Mouse (Mus musculus) ovary, postnatal 10 days (tissue): Measurements from ENCODE around the gene Samd8.

Source experiments
- DNase-seq: peaks from one replicate; pipeline ENCODE4 v3.0.0; 2022; ENCODE audit warnings: low spot score

The Samd8 gene

DNA sequence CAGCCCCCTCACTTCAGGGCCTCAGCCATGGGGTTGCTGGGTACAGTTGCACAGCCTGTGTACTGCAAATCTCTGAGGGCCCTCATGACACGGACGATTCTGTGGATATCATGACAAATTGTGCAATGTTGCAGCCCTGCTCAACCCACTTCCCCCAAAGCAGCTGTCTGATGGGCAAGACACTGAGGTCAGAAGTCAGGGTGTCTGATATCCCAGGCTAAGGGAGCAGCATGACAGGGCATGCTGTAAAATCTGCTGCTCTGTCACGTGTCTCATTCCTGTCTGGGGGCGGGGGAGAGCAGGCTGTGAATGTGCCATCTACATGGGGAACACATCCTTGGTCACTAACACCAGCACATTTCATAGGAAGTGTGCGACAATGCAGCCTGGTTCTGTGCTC lies 5.2 kb upstream of the Samd8 start:
- DNase-seq, result no peak

DNA sequence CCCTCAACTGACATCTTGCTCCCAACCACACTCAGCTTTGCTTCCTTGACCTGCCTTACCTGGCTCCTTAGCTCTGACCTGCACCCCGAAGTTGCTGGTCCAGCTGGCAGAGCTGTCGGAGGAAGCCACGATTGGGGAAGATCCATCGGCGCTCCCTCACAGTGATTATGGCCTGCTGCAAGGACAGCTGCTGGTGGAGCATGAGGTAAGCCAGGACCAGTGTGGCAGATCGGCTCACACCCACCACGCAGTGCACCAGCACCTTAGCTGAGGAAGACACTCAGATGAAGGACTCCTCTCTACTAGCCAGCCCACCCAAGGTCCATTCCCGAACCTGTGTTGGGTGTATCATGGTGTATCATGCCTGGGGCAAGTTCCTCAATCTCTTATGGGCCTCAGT lies 4.1 kb upstream of the Samd8 start:
- DNase-seq, result no peak

GRCm38 (mm10) chr14:21746846-21747245 lies 3.5 kb upstream of the Samd8 start:
- DNase-seq, result no peak

GRCm38 (mm10) chr14:21747436-21748141 lies 2.7 kb upstream of the Samd8 start:
- no peak for DNase-seq

DNA sequence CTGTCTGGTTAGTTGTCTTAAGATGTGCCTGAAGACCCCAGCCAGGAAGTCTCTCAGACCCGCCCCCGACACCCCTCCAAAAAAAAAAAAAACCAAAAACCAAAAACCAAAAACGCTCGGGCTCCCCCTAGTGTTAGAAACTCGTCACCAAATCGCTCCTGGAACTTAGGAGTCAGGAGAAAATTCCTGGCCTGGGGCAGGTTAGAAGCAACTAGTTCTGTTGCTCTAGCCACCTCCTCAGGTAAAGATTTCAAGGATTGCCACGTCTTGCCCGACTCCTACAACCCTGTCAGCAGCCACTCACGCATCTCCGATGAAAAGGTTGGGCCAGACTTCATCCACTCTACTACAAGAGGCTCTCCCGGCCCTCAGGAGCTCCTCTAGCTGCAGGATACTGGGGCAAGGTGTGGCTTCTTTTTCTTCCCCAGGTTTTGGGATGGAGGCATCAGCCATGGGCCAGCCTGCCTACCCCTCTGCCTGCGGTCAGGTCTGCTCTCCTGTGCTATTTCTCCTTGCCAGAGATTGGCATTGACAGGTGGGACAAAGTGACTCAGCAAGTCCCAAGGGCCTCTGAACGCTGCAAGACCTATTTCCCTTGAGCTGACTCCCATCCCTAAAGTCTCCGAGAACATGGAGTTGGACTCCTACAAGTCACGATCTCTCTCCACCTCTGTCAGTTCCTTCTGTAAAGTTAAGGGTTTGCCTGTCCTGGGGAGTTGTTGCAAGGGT lies 2.0 kb upstream of the Samd8 start:
- DNase-seq, result no peak

DNA sequence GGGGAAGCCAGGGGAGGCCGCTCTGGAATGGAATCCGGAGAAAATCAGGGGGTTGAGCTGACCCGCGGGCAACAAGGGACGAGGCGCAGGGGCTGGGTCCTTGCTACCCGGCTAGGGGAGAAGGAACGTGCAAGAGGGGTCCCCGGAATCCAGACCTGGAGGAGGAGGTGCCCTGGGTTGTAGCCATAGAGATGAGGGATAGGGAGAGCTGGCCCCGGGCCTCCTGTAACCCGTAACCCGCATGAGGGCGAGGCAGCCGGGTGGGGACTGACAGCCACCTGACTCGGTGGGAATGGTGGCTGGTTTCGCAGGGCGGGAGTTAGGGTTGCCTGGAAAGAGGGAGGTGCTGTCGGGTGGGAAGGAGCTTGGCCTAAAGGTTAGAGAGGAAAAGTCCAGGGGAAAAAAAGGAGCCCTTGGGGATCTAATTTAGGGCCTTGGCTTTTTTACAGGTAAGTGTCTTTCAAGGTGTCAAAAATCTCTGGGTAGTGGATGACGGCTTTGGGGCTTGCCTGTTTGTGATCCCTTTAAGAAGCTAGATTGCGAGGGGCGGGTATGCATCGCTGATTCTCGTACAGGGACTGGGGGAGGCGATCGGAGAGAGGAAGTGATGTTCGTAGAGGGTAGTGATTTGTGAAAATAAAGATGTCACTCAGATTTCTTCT lies 681 bp downstream of the Samd8 start, which contains the start of gene Dusp13:
Dusp13 (minus strand) TSS at position 301 of the 662 bp plus-strand sequence.
- DNase-seq, result peak; percentile 39

DNA sequence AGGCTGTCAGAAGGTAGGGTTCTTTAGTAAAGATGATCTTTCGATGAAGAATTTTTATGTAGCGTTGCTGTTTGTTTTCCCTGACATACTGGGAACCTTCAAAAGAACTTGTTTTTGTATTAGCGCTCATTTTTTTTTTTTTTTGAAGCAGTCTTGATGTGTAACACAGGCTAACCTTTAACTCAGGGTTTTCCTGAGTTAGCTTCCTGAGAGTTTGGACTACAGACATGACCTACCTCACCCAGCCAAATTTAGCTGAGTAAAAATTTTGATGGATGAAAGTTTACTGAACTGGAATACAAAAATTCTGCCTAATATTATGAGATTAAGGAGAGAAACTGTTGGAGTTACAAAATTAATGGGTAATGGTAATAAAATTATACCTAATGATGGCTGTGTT lies 2.1 kb downstream of the Samd8 start:
- no peak for DNase-seq

- no peak for DNase-seq
These were observed 3.0 kb downstream of the Samd8 start for GRCm38 (mm10) chr14:21753367-21753766.

DNA sequence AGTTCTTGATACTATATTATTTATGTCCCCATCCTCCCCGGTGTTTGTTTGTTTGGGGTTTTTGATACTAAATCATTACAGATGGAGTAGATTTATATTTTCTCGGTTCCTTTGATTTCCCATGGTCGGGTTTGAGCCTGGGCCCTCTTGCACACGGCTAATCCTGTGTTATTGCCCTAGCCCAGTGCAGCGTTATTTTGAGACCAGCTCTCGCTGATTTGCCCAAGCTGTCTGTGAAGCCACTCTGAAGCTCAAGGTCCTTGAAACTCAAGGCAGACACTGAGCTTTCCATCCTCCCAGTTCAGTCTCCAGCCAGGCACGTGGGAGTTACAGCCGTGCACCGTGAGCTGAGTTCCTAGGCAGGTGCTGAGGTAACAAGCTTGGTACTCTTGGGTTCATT lies 11.2 kb downstream of the Samd8 start:
- no peak for DNase-seq

DNA sequence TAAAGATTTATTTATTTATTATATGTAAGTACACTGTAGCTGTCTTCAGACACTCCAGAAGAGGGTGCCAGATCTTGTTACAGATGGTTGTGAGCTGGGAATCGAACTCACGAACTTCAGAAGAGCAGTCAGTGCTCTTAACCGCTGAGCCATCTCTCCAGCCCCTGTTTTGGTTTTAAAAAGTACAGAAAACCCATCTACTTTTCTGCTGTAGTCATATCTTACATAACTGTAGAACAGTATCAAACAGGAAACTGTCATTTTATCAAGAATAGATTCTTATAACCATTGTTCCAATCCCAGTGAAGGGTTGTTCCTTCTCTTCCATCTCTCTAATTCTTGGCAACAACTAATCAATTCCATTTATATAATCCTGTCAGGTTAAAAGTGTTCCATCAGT lies 13.4 kb downstream of the Samd8 start:
- DNase-seq, result no peak

DNA sequence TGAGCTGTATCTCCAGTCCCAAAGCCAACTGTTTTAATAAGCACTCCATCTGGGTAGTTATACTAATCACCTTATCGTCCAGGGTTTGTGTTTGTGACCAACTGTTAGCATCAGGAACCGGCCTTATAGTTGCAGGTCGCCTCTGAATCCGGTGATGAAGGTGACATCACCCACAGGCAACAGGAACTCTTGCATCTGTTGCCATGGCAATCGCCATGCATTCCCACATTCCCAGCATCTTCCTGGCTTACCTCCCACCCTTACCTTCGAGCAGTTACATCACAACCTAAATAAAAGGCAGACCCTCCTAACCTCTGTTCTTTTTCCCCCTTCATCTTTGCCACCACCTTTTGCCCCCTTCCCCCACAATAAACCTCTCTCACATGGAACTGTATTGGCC lies 14.3 kb downstream of the Samd8 start:
- no peak for DNase-seq

GRCm38 (mm10) chr14:21765754-21766397 lies 15.5 kb downstream of the Samd8 start:
- no peak for DNase-seq

GRCm38 (mm10) chr14:21766398-21766958 lies 16.1 kb downstream of the Samd8 start:
- DNase-seq, result no peak

- DNase-seq, result no peak
These were observed 22.4 kb downstream of the Samd8 start for GRCm38 (mm10) chr14:21772506-21773281.

- no peak for DNase-seq
These were observed 23.6 kb downstream of the Samd8 start for GRCm38 (mm10) chr14:21773946-21774345.

DNA sequence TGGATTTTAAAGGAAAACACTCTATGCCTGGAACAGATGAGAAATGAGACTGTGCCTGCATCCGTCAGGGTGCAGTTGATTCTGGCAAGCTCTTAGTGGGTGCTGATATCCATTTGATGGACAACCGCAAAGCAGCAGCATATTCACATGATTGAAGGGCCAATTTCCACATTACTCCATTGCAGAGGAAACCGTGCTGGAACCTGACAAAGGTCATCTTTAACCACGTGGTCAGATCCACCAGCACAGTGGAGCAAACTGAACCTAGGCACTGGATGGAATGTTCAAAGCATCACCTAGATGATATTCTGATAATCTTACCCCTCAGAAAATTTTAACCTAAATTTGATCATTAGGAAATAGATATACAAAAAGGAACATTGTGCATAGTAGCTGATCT lies 25.9 kb downstream of the Samd8 start:
- DNase-seq, result no peak

GRCm38 (mm10) chr14:21786500-21786899 lies 36.2 kb downstream of the Samd8 start:
- DNase-seq, result no peak

DNA sequence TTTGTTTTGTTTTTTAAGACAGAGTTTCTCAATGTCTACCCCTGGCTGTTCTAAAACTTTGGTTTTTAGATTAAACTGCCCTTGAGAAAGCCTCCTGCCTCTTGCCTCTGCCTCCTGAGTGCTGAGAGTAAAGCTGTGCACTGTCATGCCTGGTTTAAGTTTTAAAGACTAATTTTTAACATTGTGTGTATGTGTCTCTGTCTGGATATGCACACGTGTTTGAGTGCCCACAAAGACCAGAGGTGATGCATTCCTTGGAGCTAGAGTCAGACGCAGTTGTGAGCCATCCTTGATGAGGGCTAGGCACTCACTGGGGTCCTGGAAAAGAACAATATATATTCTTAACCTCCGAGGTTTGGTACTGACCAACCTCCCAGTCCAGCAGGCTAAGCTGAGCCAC lies 37.0 kb downstream of the Samd8 start:
- no peak for DNase-seq

- no peak for DNase-seq
These were observed 37.8 kb downstream of the Samd8 start for GRCm38 (mm10) chr14:21788121-21788520.

DNA sequence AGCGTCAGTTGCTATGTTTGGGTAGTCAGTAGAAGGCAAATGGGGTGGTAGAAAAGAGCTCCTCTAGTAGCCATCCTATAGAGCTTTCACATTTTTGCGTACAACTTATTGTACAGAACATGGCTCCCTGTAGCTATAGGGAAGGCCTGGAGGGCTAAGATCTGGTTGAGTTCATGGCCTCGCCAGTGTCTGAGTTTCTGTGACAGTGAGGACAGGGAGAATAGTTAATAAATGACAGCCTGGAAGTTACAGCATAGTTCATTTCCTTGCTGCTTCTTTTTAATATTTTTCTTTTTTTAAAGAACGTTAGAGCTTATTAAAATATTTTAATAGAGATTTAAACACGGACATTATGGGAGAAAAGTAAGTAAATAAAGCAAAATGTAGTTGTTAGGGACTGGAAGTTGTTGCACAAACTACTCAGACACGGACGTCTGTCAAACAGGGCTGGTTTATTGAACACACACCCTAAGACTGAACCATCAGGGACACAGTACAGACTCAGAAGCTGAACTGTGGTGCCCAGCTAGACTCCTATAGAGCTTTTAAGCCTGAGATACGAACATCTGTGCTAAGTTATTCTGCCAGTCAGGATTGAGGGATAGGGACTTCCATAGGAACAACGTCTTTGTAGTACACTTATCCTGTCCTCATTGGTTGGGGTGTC lies 40.4 kb downstream of the Samd8 start:
- no peak for DNase-seq

DNA sequence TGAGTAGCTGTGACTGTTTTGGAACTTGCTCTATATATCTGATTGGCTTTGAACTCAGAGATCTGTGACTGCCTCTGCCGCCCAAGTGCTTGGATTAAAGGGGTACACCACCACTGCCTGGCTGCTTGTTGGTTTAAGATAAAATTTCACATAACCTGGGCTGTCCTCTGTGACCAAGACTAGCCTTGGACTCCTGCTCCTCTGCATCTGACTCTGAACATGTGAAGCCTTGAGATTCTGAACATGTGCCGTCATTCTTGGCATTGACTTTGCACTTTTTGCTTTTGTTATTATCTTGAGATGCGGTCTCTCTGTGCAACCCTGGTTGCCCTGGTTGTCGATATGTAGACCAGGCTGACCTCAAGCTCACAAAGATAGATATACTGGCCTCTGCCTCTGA lies 41.4 kb downstream of the Samd8 start:
- DNase-seq, result no peak
